Mouse (Mus musculus) kidney, adult 18-20 months (tissue): Measurements from ENCODE around the gene Mtrex.
A peak's percentile ranks its signal among the peaks of the same experiment; 100 is the strongest.

Experiments used
- DNase-seq: peaks from one replicate; pipeline ENCODE4 v3.0.0; 2021

The Mtrex gene

DNA sequence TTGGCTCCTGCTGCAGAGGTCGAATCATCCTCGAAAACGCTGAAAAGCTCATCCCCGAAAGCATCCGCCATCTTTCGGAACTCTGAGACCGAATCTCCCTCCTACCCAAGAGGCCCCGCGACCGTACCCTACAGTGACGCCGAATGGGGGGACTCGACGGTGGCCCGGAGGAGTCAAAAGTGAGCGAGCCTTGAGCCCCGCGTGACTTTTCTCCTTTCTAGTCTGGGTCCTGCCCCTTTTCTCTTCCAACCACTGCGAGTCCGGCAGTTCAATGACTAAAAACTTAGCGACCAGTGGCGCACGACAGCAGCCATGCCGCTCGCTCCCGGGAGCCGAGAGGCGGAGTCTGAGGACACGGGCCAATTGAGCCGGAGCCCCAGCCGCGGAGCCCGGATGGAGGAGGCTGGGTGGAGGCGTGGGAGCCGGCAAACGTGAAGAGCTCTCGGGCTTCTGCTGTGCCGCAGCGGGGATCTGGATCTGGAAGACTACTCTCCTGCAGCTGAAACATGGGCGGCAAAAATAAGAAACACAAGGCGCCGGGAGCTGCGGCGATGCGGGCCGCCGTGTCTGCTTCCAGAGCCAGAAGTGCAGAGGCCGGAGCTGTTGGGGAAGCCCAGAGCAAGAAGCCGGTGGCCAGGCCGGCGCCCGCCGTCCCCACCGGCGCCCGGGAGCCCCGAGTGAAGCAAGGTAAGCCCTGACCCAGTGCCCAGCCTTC is at the start of gene Mtrex, which contains the start of gene Dhx29:
Gene Mtrex, minus strand, starts transcription at position 112 of the 715 bp plus-strand sequence.
Gene Dhx29, plus strand, starts transcription at position 168 of the 715 bp plus-strand sequence.
- DNase-seq: peak; percentile 99

DNA sequence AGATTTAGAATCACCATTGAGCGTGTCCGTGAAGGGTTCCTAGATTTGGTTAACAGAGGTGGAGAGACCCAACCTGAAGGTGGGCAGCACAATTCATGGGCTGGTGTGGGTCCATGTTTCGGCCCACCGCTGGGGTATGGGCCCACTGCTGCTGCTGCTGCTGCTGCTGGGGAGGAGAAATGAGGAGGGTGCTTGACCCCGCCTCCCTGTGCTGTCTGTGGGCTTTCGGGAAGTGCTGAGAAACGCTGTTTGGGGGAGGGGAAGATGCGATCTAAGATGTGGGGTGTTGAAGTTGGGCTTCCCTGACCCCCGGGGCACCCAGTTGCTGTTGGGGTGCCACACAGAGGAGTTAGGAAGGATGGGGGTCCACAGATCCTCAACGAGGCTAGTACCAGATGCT is 49.5 kb upstream of the Mtrex start:
- no peak for DNase-seq

- DNase-seq: no peak
Observed at GRCm38 (mm10) chr13:112967267-112967666, 40.1 kb upstream of the Mtrex start.

GRCm38 (mm10) chr13:112964421-112964820 is 37.2 kb upstream of the Mtrex start:
- DNase-seq: peak; percentile 36

GRCm38 (mm10) chr13:112963081-112963480 is 35.9 kb upstream of the Mtrex start:
- DNase-seq: no peak

DNA sequence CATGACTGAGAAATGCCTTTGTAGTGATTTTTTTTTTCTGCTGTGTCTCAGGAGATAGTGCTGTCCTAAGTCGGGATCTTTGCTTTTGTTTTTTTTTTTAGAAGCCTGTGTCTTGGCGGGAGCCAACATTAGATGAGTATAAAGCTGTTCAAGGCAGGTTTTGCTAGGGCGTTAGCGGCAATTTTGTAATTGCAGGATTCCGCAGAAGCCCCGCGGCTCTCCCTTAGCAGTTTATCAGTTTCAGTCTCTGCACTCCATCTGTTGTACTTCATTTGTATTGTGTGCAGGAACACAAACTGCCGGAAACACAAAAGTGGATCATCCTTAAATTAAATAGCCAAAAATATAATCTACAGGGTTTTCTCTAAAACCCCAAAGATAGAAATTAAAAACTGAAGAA is 26.9 kb upstream of the Mtrex start:
- no peak for DNase-seq

- DNase-seq: no peak
Observed at GRCm38 (mm10) chr13:112945900-112946299, 18.7 kb upstream of the Mtrex start.

- no peak for DNase-seq
Observed at GRCm38 (mm10) chr13:112945312-112945711, 18.1 kb upstream of the Mtrex start.

- no peak for DNase-seq
Observed at GRCm38 (mm10) chr13:112941879-112942330, 14.7 kb upstream of the Mtrex start.

DNA sequence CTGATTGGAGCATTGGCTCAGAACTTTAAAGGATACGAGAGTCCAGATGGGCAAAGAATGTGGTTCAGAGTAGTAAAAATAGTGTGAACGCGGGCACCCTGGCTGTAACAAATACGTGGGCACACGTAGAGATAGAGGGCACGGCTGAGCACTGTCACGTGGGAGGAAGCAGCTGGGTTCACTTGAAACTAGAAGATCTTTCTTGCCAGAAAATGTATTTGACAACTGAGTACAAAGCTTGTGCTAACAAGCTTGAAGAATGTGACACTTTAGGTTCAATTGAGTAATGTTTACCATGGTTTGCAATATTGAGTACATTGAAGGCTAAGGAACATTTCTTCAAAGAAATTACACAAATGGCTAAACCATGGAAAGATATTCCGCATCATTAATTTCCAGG is 10.9 kb upstream of the Mtrex start:
- no peak for DNase-seq

DNA sequence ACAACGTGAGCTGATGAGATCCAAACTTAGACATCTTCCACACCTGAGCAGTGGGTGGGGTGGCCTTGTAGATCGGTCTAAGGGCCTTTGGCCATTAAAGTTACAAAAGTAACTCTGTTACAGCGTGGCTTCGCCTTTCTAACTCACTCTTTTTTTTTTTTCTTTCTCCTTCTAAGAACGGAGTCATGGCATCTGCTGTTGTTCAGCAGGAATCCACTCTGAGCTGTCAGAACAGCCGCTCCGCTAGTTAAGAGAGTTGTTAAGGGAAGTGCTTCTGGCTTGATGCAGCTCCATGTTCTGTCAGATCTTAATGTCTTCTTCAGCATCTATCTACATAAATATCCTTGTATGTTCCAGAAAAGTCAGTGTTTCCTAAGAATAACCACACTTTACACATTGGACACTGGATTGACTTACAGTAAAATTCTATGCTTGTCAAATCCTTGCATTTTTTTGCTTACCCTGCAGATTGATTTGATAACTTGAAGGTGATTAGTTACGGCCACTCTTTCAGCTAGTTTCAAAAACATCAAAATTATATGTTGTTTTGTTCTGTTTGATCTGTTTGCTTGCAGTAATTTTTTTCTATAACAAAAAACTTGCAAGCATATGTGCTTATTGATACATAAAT is 955 bp upstream of the Mtrex start:
- no peak for DNase-seq

DNA sequence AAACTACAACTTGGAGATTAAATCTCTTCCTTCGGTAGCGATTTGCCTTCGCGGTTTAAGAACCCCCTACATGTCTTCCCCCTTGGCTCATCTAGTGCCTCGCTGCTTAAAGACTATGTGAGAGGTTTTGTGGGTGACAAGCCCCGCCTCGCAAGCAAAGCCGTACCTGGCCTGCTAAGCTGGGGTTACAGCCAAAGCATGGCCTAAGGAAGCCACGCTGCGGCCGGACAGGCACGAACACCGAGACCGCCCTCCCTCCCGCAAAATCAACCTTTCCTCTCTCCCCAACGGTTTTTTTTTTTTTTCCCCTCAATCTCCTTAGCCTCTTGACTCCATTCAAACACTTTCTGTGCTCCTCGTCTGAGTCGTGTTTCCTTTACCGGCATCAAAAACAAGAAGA is 402 bp downstream of the Mtrex start:
- DNase-seq: no peak

DNA sequence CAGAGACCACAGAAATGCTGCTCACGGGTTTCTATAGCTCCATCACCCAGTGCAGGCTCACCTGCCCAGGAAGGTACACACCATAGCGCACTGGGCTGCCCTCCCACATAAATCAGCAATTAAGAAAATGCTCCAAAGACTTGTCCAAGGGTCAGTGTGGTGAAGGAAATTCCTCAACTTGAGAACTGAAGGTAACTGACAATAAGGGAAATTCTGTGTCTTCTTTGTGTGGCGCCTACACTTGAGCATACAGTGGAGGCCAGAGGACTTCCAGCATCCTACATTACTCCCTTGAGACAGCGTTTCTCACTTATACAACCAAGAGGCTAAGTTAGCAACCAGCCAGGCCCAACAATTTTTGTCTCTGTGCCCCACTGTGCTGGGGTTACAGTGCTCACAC is 1.2 kb downstream of the Mtrex start:
- peak; percentile 10 for DNase-seq

DNA sequence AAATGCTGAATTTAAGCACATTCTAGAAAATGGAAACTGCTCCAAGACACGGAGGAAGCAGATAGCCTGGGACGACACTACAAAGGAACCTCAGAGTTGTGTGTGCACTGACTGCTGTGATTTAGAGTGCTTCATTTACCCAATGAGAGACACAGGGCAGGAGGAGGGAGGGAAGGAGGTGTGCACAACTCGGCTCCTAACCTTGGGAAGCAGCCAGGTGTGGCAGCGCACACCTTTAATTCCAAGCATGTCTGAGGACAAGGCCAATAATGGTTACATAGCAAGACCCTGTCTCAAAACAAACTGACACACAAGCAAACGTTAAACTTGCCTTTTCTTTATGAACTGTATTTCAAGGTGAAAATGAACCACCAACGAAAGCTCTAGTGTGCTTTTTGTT is 1.9 kb downstream of the Mtrex start:
- peak; percentile 17 for DNase-seq

DNA sequence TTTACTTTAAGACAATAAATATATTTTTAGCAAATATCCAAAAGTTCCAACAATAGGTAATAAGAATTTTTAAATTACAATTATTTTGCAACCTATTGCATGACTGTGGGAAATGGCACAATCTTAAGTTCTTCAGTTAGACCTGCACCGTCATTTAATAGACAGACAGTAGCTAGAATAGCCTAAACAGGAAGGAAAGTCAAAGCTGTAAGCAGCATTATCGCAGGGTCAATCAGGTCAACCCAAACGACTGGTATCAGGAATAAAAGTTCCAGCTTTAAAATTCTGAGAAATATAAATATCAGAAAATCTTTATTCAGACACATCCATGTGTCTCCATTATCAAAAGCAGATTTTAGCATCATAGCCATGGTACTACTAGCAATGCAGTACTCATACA is 6.3 kb downstream of the Mtrex start:
- no peak for DNase-seq

- peak; percentile 13 for DNase-seq
Observed at GRCm38 (mm10) chr13:112919141-112919865, 7.9 kb downstream of the Mtrex start.

GRCm38 (mm10) chr13:112910434-112910833 is 16.8 kb downstream of the Mtrex start:
- DNase-seq: no peak

GRCm38 (mm10) chr13:112909663-112910062 is 17.5 kb downstream of the Mtrex start:
- peak; percentile 25 for DNase-seq

- DNase-seq: no peak
Observed at GRCm38 (mm10) chr13:112902176-112902575, 25.0 kb downstream of the Mtrex start.

GRCm38 (mm10) chr13:112887234-112887633 is 40.0 kb downstream of the Mtrex start:
- DNase-seq: no peak

GRCm38 (mm10) chr13:112871500-112872266 is 55.5 kb downstream of the Mtrex start:
- DNase-seq: no peak

GRCm38 (mm10) chr13:112870039-112870690 is 57.0 kb downstream of the Mtrex start:
- no peak for DNase-seq
